Mouse (Mus musculus): ENCODE measurements at regions not wholly inside any gene's neighbourhood (a gene's known extent, or its start where the extent isn't known, plus 50 kb on each side); places are given as distances from the start of the nearest gene placed in this dataset.

DNA sequence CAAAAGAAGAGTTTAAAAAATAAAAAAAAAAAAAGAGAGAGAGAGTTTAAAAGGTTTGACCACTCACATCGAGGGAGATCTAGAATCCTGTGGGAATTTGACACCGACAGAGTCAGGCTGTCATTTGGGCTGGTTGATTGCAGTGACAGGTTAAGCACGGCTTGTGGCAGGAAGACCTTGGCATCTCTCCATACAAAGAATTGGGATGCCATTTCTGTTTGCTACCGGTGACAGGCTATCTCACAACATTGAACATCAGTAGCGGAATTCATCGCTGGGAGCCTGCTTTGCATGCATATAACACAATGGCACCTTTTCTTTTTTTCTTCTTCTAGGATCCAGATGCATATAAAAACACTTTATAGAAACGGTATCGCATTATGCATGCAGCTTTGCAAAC is 53.7 kb upstream of the Gm26657 start:
- no peak for DNase-seq (ENCODE audit: low spot score)

DNA sequence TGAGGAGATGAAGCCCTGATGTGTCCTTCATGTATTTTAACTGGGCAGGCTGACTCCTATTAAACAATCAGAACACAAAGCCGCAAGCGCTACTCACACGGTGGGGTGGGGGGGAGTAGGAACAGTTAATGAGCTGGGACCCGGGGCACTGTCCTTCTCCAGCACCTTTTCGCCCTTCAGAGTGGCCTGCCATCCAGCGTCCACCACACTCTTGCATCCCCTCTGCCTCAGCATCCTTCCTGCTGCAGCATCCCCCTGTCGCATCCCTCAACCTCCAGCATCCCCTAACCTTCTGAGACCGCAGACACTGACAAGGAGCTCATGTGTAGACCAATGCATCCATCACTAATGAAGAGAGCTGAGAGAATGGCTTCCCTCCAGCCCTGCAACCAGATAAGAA is 54.2 kb upstream of the Gm26657 start:
- no peak for DNase-seq (ENCODE audit: low spot score)

GRCm38 (mm10) chr4:56685123-56685522 is 54.7 kb upstream of the Gm26657 start:
- peak; percentile 55 for DNase-seq (ENCODE audit: low spot score)

- no peak for DNase-seq (ENCODE audit: low spot score)
Measured at GRCm38 (mm10) chr4:56684031-56684430, 55.8 kb upstream of the Gm26657 start.

DNA sequence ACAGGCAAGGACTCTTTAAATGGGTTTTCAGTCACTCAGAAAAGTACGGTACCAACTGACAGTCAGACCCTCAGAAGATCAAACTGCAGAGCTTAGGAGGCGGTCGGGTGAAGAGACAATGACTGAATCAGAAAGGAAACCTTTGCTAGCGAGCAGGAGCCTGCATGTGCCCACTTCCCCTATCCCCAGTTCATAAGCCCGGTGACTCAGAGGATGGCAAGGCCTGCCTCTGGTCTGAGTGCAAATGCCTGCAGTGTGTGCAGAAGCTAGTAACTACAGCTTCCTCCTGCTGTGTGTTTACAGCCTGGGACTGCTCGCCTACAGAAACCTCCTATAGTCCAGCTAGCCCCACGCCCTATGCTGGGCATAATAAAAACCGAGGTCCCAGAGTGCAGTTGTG is 58.7 kb upstream of the Gm26657 start:
- DNase-seq (ENCODE audit: low spot score), result no peak

DNA sequence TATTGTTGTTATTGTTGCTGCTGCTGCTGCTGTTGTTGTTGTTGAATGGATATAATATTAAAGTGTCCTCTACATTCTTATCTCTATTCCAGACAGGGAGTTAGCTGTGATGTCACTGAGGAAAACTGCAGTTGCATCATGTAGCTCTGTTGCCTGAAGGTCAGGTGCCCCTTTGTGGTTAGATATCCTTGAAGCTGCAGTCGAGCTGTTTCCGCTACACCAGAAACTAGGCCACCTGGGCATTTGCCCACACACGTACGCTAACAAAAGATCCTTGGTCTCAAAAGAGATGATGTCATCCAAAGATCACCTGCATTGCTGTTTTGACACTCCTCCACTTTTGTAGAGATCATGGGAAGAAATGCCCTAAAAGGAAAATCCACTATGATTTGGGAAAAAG is 66.0 kb upstream of the Gm26657 start:
- no peak for DNase-seq (ENCODE audit: low spot score)

- DNase-seq (ENCODE audit: low spot score), result no peak
Measured at GRCm38 (mm10) chr4:56664921-56665320, 74.9 kb upstream of the Gm26657 start.

- DNase-seq (ENCODE audit: low spot score), result no peak
Measured at GRCm38 (mm10) chr4:56661816-56662215, 78.1 kb upstream of the Gm26657 start.

DNA sequence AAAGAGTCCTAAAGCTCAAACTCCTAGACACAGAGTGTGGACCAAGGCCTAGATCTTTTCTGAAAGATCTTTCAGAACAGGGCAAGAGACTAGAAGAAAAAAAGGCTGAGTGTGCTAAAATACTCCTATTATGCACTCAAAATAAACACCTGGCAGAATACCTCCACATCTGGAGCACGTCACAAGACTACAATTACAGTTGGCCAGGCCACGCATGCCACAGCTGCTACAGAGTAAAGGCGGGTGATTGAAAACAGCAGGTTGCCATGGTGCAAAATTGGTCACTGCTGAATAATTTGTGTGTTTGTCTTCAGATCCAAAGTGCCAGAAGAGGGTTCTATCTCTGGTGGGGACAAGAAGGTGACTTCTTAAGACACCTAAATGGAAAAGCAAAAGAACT is 82.8 kb upstream of the Gm26657 start:
- DNase-seq (ENCODE audit: low spot score), result no peak

DNA sequence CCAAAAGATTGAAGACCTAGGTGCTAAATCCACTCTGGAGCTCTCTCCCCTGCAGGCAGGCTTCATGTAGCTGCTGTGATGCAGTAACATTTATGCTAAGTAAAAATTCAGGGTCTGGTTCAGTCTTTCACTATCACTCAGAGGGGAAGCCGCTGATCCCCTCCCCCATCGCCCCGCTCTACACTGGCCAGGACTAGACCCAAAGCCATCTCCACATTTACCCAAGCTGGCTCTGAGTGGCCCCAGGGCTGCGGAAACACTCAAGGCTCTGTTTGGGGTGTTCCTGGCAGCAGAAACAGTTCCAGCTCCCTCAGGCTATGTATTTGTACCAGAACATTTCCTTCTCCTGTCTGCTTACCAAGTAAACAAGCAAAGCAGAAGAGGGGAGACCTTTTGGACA is 85.5 kb upstream of the Gm26657 start:
- no peak for DNase-seq (ENCODE audit: low spot score)

GRCm38 (mm10) chr4:56652819-56653218 is 87.1 kb upstream of the Gm26657 start:
- DNase-seq (ENCODE audit: low spot score), result no peak

DNA sequence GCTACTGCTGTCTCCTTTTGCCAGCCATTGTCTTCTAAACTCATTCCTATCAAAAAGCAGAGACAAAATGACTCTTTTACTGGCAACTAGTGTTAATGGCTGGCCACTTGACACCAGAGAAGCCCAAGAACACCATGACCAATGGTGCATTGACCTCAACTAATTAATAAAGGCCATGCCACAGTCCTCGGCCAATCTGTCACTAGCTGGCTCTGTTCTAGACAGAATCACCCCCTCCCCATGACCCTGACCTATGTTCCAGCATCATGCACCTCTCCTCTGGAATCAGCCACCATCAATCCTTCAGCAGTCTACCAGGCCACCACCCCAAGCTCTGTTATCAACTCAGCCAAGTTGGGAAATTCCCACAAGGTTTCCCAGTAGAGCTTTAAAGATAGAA is 90.1 kb upstream of the Gm26657 start:
- no peak for DNase-seq (ENCODE audit: low spot score)

GRCm38 (mm10) chr4:56643999-56644962 is 95.6 kb upstream of the Gm26657 start:
- no peak for DNase-seq (ENCODE audit: low spot score)

DNA sequence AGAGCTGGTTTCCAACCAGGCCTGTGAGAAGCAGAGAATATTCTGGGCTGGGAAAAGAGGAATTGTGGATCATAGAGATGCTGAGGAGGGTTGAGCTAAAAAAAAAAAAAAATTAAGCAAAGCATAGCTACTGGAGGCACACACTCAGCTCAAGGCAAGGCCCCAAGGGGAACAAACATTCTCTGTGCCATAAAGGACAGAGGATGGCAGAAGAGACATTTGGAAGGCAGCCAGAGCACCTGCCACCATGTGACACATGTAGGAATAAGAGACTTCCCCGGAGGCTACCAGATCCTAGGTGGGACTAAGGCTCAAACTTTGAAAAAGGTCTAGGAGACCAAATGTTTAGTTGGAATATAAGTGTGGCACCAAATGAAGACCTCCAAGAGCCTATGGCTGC is 96.4 kb upstream of the Gm26657 start:
- DNase-seq (ENCODE audit: low spot score), result no peak

- no peak for DNase-seq (ENCODE audit: low spot score)
Measured at GRCm38 (mm10) chr4:56639709-56640108, 100.2 kb upstream of the Gm26657 start.

- DNase-seq (ENCODE audit: low spot score), result no peak
Measured at GRCm38 (mm10) chr4:56638704-56639478, 101.0 kb upstream of the Gm26657 start.

DNA sequence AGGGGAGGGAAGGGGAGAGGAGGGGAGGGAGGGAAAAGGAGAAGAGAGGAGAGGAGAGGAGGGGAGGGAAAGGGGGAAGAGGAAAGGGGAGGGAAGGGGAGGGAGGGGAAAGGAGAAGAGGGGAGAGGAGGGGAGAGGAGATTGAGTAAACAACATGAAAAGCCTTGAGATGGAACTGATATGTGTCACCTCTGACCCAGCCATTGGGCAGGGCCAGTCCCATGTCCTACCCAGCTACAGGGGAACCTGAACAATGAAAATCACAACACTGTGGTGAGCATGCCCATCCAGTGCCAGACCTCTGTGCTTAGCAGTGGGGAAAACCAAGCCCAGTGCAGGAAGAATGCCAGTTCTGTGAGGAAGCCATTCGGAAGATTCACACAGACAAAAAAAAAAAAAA is 103.6 kb upstream of the Gm26657 start:
- no peak for DNase-seq (ENCODE audit: low spot score)

DNA sequence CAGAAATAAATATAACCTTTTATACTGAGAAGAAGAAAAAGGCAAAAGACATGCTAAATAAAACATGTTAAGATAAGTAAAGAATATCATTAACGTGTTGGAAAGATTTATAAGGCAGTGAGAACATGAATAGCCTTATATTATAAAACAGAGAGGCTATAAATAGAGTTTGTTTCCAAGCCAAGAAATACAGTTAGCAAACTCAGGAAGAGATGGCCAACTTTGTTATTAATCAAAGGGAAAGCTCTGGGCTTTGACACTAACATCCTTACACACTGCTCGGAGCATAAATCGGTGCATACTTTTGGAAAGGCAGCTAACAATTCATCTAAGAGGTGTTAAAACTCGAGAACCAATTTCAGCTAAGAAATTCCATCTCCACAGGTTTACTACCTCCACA is 106.3 kb upstream of the Gm26657 start:
- DNase-seq (ENCODE audit: low spot score), result no peak

GRCm38 (mm10) chr4:56630251-56630650 is 109.6 kb upstream of the Gm26657 start:
- no peak for DNase-seq (ENCODE audit: low spot score)

- no peak for DNase-seq (ENCODE audit: low spot score)
Measured at GRCm38 (mm10) chr4:56627206-56627605, 112.7 kb upstream of the Gm26657 start.

DNA sequence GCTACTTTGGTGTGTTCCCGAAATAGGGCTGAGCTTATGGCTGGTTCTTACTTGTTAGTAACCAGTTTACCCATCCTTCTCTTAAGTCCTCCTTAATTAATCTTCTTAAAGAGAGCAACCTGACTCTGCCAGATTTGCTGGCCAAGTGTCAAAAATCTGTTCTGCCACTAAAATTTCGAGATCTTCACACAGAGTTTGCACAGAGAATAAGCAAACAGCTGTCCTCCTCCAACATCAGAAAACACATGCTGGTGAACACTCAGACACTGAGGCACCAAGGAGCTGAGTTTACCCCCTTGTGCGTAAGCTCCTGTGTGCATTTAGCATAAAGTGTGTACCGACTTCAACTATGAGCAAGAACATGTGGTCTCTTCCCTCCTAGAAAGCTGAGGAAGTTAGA is 118.1 kb upstream of the Gm26657 start:
- DNase-seq (ENCODE audit: low spot score), result no peak

- no peak for DNase-seq (ENCODE audit: low spot score)
Measured at GRCm38 (mm10) chr4:56621356-56621755, 118.5 kb upstream of the Gm26657 start.

GRCm38 (mm10) chr4:56620628-56621027 is 119.2 kb upstream of the Gm26657 start:
- DNase-seq (ENCODE audit: low spot score), result no peak

Measured in T-cell, adult 2 months (primary cell).